Mouse (Mus musculus): ENCODE measurements around the gene Tmem41b.

Tmem41b gene

DNA sequence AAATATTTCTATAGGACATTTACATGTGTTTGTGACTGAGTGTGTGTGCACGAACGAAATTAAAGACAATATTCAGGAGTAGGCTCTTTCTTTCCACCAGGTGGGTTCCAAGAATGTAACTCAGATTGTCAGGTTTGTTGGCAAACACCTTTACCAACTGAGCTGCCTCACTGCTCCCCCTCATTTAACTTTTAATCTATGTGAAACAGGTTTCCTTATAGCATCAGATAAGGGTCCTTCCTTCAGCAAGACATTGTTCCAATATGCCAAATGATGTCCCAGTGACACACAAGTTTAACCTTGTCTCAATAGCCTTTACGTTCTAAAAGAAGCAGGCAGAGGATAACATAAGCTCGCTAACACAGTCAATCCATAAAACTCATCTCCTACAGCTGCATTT is 63.8 kb downstream of the Tmem41b start:
- no peak for DNase-seq (ENCODE audit: low spot score in 2 of 2)

Measured in spleen, postnatal 4 days (tissue).